Mouse (Mus musculus) skeletal muscle tissue, adult 2 months (tissue): ENCODE measurements around the gene Grhl3.
"Not testable (repeated sequence)": the region's sequence is repeated elsewhere in the genome, so short reads cannot be mapped to it uniquely, and the experiment has no call there.

Experiments
- DNase-seq: peaks from one replicate; pipeline ENCODE4 v3.0.0-alpha.2; 2012; ENCODE audit warnings: low read depth, low spot score

The Grhl3 gene

DNA sequence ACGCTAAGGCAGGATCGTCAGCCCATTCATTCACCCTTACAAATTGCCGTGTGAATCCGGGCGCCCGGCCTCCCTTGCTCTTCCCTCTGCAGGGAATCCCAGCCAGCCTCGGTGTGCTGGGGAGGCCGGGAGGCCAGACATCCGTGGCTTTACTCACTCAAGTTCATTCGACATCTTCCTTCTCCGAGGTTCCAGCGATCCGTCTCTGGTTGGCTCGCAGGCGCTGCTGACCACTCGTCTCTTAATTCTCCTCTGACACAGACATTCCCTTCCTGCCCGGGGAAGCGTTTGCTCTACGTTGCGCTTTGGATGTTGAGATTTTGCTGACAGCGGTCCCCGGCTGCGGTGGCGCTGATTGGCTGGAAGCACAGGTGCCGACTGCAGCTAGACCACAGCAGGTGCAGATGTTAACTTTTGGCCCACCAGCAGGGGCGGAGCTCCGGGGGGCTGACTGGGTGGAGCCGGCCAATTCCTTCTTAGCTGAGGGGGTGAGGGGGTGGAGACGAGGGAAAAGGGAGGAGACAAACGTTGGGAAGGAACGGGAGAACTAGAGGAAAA, at the start of gene Grhl3:
Gene Grhl3, minus strand, starts transcription at position 380 of the 558 bp plus-strand sequence.
- no peak for DNase-seq

DNA sequence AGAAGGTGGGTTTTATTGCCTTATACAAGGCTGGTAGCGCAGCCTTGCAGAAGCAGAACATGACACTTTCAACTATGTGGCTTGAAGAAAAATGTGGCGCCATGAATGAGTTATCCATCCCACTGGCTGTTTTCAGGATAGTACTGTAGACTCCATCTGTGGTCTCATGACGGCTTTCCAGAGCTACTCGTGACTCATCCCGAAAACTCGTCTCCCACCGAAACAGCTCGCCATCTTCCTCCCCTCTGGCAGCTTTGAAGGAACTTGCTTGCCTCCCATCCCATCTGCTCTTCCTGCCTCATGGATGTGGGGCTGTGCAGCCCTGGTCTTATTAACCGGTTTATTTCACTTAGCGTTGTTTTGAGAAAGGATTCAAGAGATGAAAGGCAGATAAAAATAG, 48.9 kb upstream of the Grhl3 start:
- DNase-seq: no peak

DNA sequence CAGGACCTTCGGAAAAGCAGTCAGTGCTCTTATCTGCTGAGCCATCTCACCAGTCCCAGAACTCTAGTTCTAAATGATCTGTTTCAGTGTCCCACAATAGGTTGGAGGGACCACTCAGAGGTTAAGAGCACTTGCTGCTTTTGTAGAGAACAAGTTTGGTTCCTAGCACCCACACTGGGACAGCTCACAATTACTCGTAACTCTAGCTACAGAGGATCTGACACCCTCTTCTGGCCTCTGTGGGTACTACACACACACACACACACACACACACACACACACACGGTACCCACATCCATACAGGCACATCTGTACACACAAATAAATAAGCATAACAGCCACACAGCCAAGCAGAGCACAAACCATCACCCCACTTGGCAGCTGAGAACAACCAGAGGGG, 47.0 kb upstream of the Grhl3 start:
- DNase-seq: no peak

DNA sequence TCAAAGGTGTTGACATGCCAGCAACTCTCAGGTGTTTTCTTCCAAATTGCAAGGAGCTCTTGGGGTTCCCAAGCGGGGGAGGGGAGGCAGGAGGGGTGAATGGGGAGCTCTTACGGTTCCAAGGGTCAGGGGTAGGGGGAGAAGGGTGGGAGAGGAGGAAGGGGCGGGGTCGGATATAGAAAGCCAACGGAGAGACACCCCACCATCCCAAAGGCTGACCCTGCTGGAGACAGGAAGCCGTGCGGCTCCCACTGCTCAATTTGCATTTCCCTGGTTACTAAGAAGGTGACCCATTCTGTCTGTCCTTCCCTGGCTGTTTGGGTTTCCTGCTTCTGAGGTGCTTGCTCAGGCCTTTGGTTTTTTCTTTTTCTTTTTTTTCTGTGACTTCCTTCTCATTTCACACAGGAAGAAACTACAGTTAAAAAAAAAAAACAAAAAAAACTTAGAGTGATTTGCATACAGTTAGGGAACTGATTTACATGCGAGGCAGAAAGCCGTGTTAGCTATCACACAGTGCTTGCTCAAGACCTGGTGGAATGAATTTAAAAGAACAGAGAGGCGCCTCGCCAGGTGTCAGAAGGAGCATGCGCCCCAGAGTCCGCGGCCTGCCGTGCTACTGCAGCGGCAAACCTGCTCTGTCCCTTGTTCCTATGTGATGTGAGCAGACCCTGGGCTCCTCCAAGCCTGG, 44.5 kb upstream of the Grhl3 start:
- DNase-seq: no peak

DNA sequence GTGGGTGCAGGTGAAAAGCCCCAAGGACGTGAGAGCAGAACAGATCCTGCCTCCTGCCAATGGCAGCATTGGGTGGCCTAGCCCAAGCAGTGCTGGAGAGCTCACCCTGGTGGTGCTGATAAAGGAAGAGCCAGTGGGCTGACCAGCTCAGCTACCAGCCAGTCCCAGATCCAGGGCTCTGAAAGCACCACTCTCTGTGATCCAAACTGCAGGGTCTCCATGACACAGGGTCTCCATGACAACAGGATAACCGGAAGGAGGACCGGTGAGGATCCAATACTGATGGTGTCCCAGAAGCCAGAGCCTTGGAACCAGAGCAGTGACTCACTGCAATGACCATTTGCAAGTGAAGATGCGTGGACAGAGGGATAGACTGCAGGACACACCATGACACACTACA, 43.6 kb upstream of the Grhl3 start:
- DNase-seq: no peak

DNA sequence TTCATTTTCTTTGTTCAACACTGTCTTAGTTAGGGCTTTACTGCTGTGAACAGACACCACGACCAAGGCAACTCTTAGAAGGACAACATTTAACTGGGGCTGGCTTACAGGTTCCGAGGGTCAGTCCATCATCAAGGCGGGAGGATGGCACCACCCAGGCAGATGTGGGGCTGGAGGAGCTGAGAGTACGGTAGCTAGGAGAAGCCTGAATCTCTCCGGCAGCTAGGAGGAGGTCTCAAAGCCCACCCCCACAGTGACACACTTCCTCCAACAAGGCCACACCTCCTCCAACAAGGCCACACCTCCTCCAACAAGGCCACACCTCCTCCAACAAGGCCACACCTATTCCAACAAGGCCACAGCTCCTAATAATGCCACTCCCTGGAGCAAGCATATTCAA, 41.9 kb upstream of the Grhl3 start:
- DNase-seq: not testable (repeated sequence)

DNA sequence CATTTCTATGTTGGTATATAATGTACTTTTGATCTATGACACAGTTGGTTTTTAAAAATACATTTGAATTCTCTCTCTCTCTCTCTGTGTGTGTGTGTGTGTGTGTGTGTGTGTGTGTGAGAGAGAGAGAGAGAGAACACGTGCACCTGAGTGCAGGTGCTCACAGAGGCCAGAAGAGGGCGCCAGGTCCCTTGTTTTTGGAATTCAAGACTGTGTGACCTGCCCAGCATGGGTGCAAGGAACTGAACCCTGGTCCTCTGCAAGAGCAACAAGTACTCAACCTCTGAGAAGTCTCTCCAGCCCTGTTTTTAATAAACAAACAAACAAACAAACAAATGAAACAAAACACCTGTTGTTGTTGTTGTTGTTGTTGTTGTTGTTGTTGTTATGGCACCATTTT, 36.6 kb upstream of the Grhl3 start:
- DNase-seq: no peak

DNA sequence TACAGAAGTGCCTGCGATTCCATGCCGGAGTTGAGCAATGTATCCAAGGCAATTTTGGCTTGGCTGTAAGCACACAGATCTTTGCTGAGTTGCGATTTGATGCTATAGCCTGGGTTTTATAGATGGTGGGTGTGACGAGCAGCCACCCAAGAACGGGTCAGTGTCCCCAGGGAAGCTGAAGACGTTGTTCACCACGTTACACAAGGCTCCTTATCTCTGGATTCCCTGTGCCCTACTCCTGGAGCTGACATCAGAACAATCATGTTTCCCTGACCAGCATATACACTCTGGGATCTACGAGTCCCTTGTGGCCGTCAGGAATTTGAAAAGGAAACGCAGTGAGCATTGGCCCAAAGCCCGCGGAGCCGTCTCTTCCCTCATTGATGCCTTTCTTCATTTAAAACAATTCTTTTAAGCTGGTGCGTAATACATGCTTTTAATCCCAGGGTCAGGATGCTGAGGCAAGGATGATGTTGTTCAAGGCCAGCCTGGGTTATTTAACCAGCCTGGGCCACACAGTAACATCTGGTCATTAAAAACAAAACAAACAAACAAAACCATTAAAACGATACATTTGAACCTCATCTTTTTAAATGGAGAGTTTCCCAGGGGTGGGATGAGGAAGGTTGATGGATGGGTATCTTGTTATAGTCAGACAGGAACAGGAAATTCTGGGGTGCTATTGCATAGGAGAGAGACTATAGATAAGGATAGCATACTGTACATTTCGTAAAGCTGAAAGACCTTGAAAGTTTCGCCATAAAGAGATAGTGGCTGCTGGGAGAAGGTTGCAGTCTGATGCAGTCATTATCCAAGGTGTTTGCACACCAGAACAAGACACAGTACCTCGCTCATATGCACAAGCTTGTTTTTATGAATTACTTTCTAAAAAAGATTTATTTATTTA, 34.8 kb upstream of the Grhl3 start:
- no peak for DNase-seq

DNA sequence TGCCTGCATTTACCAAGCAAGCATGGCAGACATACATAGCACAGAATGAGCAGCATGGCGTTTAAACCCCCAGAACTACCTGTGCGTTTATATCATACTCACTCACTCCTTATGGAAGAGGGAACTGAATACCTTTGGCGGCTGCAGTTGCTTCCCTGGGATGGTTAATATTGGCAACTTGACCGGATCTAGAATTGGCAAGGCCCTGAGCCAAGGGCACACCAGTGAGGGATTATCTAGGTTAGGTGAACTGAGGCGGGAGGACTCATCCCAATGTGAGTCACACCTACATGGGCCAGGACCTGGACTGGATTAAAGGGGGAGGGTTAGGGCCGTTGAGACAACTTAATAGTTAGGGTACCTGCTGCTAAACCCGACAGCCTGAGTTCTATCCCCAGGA, 32.8 kb upstream of the Grhl3 start:
- DNase-seq: no peak

DNA sequence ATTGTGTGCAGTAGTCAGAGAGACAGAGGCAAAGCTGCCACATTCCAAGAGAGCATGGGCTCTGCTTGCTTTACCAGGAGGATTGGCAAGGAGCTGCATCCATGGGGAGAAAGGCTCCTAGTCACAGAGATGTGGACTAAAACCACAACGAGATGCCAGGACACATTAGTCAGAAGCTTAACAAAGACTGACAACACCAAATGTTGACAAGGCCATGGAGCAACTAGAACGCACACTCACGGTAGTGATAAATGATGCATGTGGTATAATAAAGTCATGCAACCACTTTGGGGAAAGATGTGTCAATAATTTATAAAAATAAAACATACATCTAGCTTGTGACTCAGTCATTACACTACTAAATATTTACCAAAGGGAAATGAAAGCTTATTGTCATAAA, 28.1 kb upstream of the Grhl3 start:
- DNase-seq: no peak

DNA sequence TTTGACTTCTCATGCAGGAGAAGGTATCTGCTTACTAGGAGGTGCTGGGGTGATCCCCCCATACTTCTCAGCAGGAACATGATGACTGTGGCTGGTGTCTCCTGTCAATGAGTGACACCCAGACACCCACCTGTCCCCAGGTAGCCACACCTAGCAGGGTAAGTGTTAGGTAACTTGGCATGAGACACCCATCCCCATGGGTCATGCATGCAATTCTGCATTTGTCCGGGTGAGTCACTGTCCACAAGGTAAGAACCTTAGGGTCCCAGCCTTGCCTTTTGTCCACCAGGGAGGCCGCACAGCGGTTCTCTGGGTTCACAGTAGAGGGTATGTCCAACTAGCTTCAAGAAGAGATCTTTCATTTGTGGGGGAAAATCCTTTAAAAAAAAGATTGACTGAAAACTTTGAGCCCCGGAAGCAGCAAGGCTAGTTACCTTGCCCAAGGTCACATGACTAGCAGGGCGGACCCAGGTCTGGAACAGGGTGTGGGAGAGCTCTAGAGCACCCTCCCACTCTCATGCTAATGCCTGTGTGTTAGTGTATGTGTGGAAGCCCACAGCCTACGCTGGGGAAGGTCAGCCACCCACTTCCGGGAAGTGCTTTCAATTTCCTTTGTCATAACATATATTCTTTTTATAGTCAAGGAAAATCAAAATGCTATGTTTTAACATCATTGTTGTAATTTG, 26.2 kb upstream of the Grhl3 start:
- no peak for DNase-seq

DNA sequence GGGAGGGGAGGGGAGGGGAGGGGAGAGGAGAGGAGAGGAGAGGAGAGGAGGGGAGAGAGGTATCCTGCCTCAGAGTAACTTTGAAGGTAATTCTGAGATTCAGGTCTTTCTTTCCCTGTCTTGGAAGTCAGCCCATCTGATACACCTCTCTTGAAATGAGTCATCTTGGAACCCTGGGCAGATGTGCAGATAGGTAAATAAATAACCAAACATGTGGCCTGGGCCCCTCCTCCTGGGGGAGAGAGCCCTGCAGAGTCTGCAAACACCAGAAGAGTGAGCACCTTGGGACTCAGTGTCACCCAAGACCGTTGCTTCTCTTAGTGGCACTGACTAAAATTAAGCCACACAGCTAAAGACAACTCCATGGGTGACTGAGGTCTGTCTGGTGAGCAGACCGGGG, 25.6 kb upstream of the Grhl3 start:
- DNase-seq: no peak

DNA sequence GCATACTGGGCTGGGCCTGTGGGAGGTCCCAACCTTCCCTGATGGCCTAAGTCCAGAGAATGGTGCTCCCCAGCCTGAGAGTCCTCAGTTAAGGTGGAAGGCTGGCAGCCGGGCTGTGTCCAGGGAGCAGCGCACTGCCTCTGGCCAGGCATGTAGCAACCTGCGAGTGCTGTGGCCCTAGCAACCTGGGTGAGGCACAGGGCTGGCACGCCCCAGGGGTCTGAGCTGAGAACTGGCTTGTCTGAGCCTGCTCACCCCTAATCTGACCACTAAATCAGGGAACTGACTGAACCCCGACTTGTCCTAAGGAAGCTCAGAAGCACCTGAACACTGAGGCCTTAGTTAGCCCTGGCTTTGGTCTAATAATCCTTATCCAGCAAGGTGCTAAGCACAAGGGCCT, 24.1 kb upstream of the Grhl3 start:
- DNase-seq: no peak

DNA sequence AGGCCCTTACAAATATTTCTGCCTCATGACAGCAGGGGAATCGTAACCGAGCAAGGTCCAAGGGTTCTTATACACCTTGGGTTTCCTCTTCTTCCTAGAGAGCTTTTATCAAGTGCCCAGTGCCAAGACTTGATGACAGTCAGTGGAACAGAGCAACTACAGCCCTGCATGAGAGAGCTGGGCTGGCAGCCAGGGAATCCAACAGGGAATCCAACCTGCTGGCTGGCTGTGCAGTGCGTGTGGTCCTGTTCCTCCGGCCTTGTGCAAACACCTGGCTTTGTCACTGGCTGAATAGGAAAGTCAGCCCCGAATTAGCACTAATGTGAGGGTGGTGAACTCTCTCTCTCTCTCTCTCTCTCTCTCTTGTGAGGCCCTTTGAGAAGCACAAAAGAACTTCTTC, 22.5 kb upstream of the Grhl3 start:
- no peak for DNase-seq

DNA sequence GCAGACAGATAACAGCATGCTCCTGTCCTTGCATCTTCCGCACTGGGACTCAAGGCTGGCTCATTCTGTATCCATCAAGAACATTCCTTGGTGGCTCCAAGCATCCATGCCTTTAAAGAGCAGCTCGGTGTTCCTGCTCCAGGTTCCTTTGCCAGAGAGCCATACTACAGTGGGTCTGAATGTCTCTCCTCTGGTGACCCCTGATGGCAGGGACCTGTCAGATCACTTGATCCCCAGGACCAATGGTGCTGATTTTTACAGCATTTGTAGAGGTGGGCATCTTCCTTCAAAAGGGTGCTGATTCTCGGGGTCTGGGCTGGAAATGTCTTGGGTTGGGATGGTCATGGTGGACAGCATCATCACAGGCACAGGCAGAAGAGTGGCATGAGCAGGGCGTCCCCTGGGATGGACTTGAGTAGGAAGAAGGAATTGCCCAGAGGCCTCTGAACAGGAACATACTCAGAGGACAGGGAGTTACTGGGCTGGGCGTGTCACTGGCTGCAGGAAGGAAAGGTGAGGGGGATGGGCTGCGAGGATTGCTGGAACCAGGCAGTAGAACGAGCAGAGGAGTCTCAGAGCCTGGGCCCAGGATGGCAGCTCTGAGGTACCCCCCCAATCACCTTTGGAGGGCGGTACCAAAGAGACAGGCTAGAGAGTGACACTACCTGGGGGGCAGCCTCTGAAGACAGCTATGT, 18.3 kb upstream of the Grhl3 start:
- DNase-seq: no peak

DNA sequence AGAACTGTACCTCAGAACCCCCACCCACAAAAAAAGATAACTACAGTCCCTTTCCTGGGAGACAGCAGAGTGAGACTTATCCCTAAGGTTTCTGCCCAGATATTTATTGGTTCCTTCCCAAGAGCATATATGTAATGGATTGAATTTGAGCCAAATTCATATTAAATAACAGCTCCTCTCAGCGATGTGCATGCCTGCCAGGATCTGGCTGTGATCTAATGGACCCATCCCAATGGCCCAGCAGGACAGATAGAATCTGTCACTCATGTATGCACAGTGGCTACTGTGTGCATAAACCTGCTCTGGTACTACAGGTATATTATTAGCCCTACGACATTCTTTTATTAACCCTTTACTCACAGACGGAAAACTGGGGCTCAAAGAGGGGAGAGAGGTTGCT, 17.7 kb upstream of the Grhl3 start:
- no peak for DNase-seq

DNA sequence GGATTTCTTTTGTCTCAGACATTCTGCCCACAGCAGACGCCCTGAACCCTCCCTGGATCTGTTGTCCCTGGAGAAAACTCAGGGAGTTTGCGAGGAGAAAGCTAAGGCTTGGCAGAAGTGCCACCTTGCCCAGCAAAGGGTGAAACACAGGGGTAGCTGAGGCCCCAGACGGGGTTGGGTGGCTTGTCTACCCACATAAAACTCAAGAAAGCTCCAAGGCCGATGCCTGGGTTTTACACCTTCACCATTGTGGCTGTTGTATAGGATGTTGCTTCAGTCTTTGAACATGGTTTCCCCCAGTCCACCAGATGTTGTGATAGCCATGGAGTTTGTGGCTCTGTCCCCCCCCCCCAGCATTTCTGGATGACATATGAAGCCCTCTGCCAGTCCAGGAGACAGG, 11.4 kb upstream of the Grhl3 start:
- no peak for DNase-seq

DNA sequence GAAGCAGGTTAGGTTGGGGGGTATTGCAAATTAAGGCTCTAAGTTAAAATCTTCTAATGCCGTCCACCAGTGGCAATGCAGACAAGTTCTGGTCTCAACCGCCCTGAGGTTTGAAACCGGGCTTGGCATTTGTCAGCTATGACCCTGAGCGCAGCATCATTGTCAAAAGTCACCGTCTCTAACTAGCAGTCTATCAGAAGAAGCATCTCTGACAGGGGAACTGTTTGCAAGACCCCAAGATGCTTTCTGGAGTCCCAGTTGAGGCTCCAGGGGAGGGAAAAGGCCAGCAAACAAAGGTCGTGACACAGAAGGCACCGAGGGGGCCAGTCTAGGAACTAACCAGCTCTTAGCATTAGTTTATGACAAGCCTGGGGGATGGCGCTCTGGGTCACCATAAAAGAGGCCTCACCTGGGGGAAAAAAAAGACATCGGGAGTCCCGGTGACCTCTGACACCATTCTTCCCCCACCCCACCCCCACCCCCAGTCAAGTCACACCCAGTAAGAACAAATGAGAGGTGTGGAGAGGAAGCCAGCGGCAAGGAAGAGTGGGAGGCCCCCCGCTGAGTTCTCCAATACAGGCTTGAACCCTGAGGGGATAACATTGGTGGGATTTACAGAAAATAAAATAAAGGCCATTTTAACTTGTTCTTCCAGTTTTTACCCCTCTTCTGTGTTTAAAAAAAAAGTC, 7.9 kb upstream of the Grhl3 start:
- no peak for DNase-seq

DNA sequence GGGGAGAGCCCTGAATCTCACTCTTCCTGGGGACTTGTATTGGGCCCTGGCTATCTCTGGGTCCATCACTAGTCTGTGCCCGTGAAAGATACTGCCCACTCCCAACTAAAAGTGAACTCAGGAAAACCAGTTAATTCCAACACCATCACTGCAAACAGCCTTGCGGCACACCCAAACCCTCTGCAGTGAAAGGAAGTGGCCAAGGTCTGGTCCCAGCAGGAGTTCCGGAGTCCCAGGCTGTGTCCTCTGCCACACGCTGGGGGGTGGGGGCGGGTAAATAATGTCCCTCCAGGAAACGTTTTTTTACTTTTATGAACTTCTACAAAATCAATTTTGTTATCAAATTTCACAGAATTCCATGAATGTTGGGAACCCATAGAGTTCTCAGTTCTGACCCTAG, 6.3 kb upstream of the Grhl3 start:
- DNase-seq: no peak

DNA sequence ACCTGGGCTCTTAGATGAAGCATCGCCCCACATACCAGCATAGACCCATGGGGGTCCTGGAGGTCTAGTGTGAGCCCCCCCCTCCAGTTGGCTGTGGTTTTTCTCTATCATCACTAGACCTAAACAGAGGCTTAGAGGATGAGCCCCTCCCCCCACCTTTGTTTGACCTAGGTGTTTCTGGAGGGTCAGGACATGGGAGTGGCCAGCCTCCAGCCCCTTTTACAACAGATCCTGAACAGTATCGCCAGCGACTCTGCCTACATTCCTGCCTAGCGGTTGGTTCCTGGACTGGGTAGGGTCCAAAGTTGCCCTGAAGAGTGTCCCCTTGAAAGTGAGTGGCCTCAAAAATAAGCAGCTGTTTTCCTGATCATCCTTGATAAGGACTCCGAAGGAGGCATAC, 5.1 kb upstream of the Grhl3 start:
- no peak for DNase-seq
